Mouse (Mus musculus) liver, postnatal 0 days (tissue): ENCODE measurements around the gene Pithd1.

Experiments
- CTCF ChIP-seq: sonication (generic); IDR thresholded peaks from 2 replicates; pipeline ENCODE4 v1.5.1; 2016; ENCODE audit warnings: antibody characterized with exemption, low read depth
- EP300 ChIP-seq: IDR thresholded peaks from 2 replicates; pipeline ENCODE4 v1.6.1; 2016; ENCODE audit warnings: antibody characterized with exemption, low read depth, mild to moderate bottlenecking

DNA sequence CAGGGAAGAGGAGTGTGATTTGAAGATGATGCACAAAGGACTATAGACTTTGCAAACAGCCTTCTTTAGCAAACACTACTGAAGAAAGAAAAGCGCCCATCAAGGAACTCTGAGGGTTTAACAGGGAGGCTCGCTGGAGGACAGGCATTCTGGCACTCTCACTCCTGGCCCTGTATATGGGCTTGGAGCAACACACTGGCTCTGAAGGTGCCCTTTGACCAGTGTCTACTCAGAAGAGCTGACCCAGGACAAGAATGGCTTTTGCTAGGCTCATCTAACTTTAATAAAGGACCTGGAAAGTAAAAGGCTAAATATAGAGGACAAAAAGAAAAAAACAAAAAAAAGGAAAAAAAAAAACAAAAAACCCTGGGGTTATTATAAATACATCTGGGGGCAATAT lies 17.9 kb upstream of the Pithd1 start:
- no peak for TF ChIP-seq CTCF
- no peak for TF ChIP-seq EP300
